10 mouse cellular contexts compared by ENCODE assay signal in the genomic region with DNA sequence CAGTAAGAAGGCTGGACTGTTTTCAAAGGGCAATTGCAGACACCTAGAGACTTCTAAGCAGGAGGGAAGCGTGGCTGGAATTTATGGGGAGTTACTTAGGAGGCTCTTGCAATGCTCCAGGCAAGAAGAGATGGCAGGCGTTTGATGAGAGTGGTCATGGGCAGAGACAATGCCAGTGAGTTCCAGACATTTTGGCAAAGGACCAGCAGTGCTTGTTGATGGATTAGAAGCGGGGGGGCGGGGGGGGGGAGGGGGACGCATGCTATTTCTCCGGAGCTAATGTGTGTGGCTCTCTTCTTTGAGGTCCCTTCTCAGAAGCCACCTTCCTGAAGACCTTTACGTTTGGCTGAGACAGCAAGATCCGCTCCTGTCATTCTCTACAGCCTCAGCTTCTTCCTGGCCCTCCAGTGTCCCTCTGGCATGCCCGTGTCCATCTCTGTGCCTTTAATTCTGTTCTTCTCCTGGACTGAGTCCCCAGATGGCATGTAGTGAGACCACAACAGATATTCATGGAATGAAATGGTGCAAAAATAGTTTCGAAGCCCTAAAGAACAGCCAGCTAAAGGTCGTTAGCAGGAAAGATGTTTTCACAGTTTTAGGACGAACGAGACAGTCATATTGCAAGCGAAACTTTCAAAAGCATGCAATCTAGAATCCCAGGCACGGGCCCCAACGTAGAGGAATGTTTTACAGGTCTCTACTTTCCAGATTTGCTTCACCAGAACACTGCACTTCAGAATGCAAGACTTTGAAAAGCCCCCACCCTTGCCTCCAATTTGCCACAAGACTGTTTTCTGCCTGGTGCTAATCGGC. TPM values are rescaled to one million over a fixed set of nuclear protein-coding genes. Genes with fewer than 3 reads are reported as not detected.
DNase-seq lines count a peak whose midpoint lies in the region; ATAC-seq and TF ChIP-seq lines count a peak whose summit lies in the region.
"Had no signal": no experiment of that assay in that cellular context is flagged by ENCODE, and none has a peak within 500 bp of the region (broad histone marks: within the 10 kb centered on the region; RNA-seq: fewer than 3 reads in every experiment).

No protein-coding gene starts in this region.

- H3K9ac ChIP-seq in heart, embryonic 11.5 days (ENCODE audit: low read depth, low read length): 0 out of 2 replicates have a peak overlapping the region, but pooled peaks have one; percentile 3
- H3K9ac ChIP-seq in CH12.LX (ENCODE audit: insufficient read depth, low read depth): no peak overlapping the region
- no peak overlapping the region for H3K9ac ChIP-seq in forebrain, embryonic 12.5 days
- no peak overlapping the region for H3K9ac ChIP-seq in limb, embryonic 15.5 days
- H3K9ac ChIP-seq: midbrain, embryonic 12.5 days had no signal

- no peaks in the 10 kb centered on the region for H3K27me3 ChIP-seq in heart, embryonic 11.5 days (ENCODE audit: control insufficient read depth, insufficient read depth, low read length)
- H3K27me3 ChIP-seq in CH12.LX (replicated peaks): no peaks in the 10 kb centered on the region
- H3K27me3 ChIP-seq in forebrain, embryonic 12.5 days: no peaks in the 10 kb centered on the region
- H3K27me3 ChIP-seq in limb, embryonic 15.5 days: no peaks in the 10 kb centered on the region
- H3K27me3 ChIP-seq: midbrain, embryonic 12.5 days had no signal

- peak; percentile 42; the same call in 1 of the 2 replicates for TF ChIP-seq EP300 in CH12.LX (IDR thresholded peaks at IDR 0.05; ENCODE audit: low read length)

- intact Hi-C loops in left cerebral cortex, postnatal 36 days (cut with DNase I): no loop called here

- H3K4me1 ChIP-seq in heart, embryonic 11.5 days (ENCODE audit: control insufficient read depth, insufficient read depth, low read length): peaks cover 17% of the 10 kb centered on the region
- H3K4me1 ChIP-seq in CH12.LX (ENCODE audit: control insufficient read depth in 1 of 2, insufficient read depth in 2 of 2): no peaks in the 10 kb centered on the region
- H3K4me1 ChIP-seq in forebrain, embryonic 12.5 days: peaks cover 12% of the 10 kb centered on the region
- H3K4me1 ChIP-seq in limb, embryonic 15.5 days: peaks cover 21% of the 10 kb centered on the region

- no peak for TF ChIP-seq POLR2A in CH12.LX (IDR thresholded peaks at IDR 0.05; ENCODE audit: low read depth, low read length)

- no peak for DNase-seq in heart, adult 9 months (ENCODE audit: low spot score in 2 of 2)
- no peak for DNase-seq in CH12.LX (ENCODE audit: extremely low read depth)
- no peak for DNase-seq in embryo, embryonic 11 days
- DNase-seq in left cerebral cortex, postnatal 36 days (ENCODE audit: low spot score in 2 of 2): no peak

- dilution Hi-C loops in CH12.LX (cut with MboI; ENCODE audit: extremely low pct_ligation_motif_present, extremely low pct_unique_long_range_greater_than_20kb, low sequenced_read_pairs): no loop called here

- H3K4me2 ChIP-seq in heart, embryonic 11.5 days: 0 out of 2 replicates have a peak overlapping the region, but pooled peaks have one; percentile 22
- peak overlapping the region; percentile 13; the same call in 1 of the 2 replicates for H3K4me2 ChIP-seq in CH12.LX (ENCODE audit: insufficient read depth, low read depth, poor library complexity, severe bottlenecking)
- H3K4me2 ChIP-seq in forebrain, embryonic 12.5 days: no peak overlapping the region
- H3K4me2 ChIP-seq in limb, embryonic 15.5 days: peak overlapping the region; percentile 27
- H3K4me2 ChIP-seq: midbrain, embryonic 12.5 days had no signal

- WGBS in heart, embryonic 11.5 days (ENCODE audit: insufficient replicate concordance): 61% methylated on average over 17 of the region's 17 CpGs
- WGBS in forebrain, embryonic 12.5 days: 70% methylated on average over 16 of the region's 17 CpGs
- WGBS in limb, embryonic 15.5 days: 36% methylated on average over 17 of the region's 17 CpGs

- H3K9me3 ChIP-seq in heart, embryonic 11.5 days (replicated peaks; ENCODE audit: control insufficient read depth, low read length): no peaks in the 10 kb centered on the region
- no peaks in the 10 kb centered on the region for H3K9me3 ChIP-seq in CH12.LX (replicated peaks; ENCODE audit: low read length)
- no peaks in the 10 kb centered on the region for H3K9me3 ChIP-seq in forebrain, embryonic 12.5 days
- H3K9me3 ChIP-seq in limb, embryonic 15.5 days: no peaks in the 10 kb centered on the region
- H3K9me3 ChIP-seq: midbrain, embryonic 12.5 days had no signal

- in situ Hi-C loops in CH12.LX (cut with MboI; ENCODE audit: low pct_ligation_motif_present, low pct_unique_long_range_greater_than_20kb, low sequenced_read_pairs): no loop called here

- peak overlapping the region; percentile 78 for H3K27ac ChIP-seq in heart, embryonic 11.5 days (ENCODE audit: low read depth, low read length)
- H3K27ac ChIP-seq in CH12.LX (ENCODE audit: insufficient read depth, low read depth): no peak overlapping the region
- peak overlapping the region; percentile 50; the same call in 1 of the 2 replicates for H3K27ac ChIP-seq in forebrain, embryonic 12.5 days
- peak overlapping the region; percentile 80 for H3K27ac ChIP-seq in limb, embryonic 15.5 days
- H3K27ac ChIP-seq: midbrain, embryonic 12.5 days had no signal

- H3K79me2 ChIP-seq in CH12.LX (replicated peaks; ENCODE audit: control insufficient read depth, extremely low read depth, insufficient read depth, poor library complexity, severe bottlenecking): no peaks in the 10 kb centered on the region

- TF ChIP-seq CTCF in CH12.LX (conservative IDR thresholded peaks at IDR 0.05 in 1 of 2, IDR thresholded peaks at IDR 0.05 in 1 of 2; ENCODE audit: low read depth in 2 of 2, low read length in 2 of 2): no peak

- H3K36me3 ChIP-seq in heart, embryonic 11.5 days (ENCODE audit: control insufficient read depth, insufficient read depth, low read length): no peaks in the 10 kb centered on the region
- no peaks in the 10 kb centered on the region for H3K36me3 ChIP-seq in CH12.LX (replicated peaks in 1 of 2; ENCODE audit: control insufficient read depth in 1 of 2, insufficient read depth in 1 of 2, low read length in 1 of 2)
- no peaks in the 10 kb centered on the region for H3K36me3 ChIP-seq in forebrain, embryonic 12.5 days (replicated peaks)
- H3K36me3 ChIP-seq in limb, embryonic 15.5 days: no peaks in the 10 kb centered on the region
- H3K36me3 ChIP-seq: midbrain, embryonic 12.5 days had no signal

- no peak for TF ChIP-seq RAD21 in CH12.LX (IDR thresholded peaks at IDR 0.05; ENCODE audit: low read depth, low read length)

- no peak overlapping the region for H3K4me3 ChIP-seq in heart, embryonic 11.5 days (ENCODE audit: low read depth, low read length)
- no peak overlapping the region for H3K4me3 ChIP-seq in CH12.LX (replicated peaks in 1 of 3; ENCODE audit: low read depth in 2 of 3, low read length in 2 of 3, poor library complexity in 1 of 3)
- H3K4me3 ChIP-seq in forebrain, embryonic 12.5 days (replicated peaks): no peak overlapping the region
- H3K4me3 ChIP-seq in limb, embryonic 15.5 days: no peak overlapping the region
- H3K4me3 ChIP-seq: midbrain, embryonic 12.5 days had no signal

- no peak for ATAC-seq in heart, embryonic 11.5 days (replicated peaks; ENCODE audit: insufficient number of reproducible peaks, low FRiP score, low TSS enrichment)
- ATAC-seq in forebrain, embryonic 12.5 days (ENCODE audit: low FRiP score): no peak; the same call in 1 of the 2 replicates
- no peak for ATAC-seq in limb, embryonic 15.5 days (ENCODE audit: insufficient number of reproducible peaks, low FRiP score, low TSS enrichment, low read depth)
- no peak for ATAC-seq in CD4-positive, CD25-positive, alpha-beta regulatory T cell, adult 4 months

TF ChIP-seq in CH12.LX, 34 proteins besides CTCF, POLR2A, EP300 and RAD21:
- no peak for TF ChIP-seq MAZ (IDR thresholded peaks at IDR 0.05; ENCODE audit: low read depth, low read length)
- TF ChIP-seq IRF4 (IDR thresholded peaks at IDR 0.05; ENCODE audit: low read depth, low read length): peak; percentile 59; the same call in 1 of the 2 replicates
- TF ChIP-seq JUN (IDR thresholded peaks at IDR 0.05; ENCODE audit: insufficient read depth, low read depth, low read length): 0 out of 2 replicates have a peak, but pooled peaks have one; percentile 5
- peak; percentile 86 for TF ChIP-seq BHLHE40 (IDR thresholded peaks at IDR 0.05; ENCODE audit: low read depth, low read length)

RNA-seq across cellular contexts. Expression of a gene that starts 53.8 kb away (rescaled TPM):
- 0.46 and 0.53 TPM in 2 replicates for polyA plus RNA-seq in heart, embryonic 11.5 days (2014; fragmentation: Nextera tagmentation; extraction: Ambion mirVana)
- total RNA-seq in CH12.LX (2012; rRNA removed): not detected in 2 replicates
- total RNA-seq in CH12.LX (2014; rRNA removed): not detected in 2 replicates
- polyA plus RNA-seq in CH12.LX (2012; ENCODE audit: insufficient read length, low read depth): not detected in 2 replicates
- not detected in 2 replicates for polyA plus RNA-seq in forebrain, embryonic 12.5 days (2016; fragmentation: Nextera tagmentation; extraction: Ambion mirVana)
- polyA plus RNA-seq in limb, embryonic 15.5 days (2015; fragmentation: Nextera tagmentation; extraction: Ambion mirVana): not detected in 2 replicates
- polyA plus RNA-seq in CD4-positive, CD25-positive, alpha-beta regulatory T cell, adult 4 months (2017; shearing (Covaris generic)): not detected
- total RNA-seq in left cerebral cortex, postnatal 36 days (2021): not detected
- total RNA-seq: ES-E14 had no signal
- polyA plus RNA-seq: midbrain, embryonic 12.5 days had no signal
